Mouse (Mus musculus) cerebellum, adult 2 months (tissue): ENCODE measurements around the gene Pth1r.

Source experiments
- CTCF ChIP-seq: fragments of 200-500 bp; IDR thresholded peaks from 2 replicates; pipeline ENCODE4 v1.5.1; 2011; ENCODE audit warnings: low read depth, mild to moderate bottlenecking, control low read depth, low read length, moderate library complexity, borderline replicate concordance; ENCODE audit not compliant: insufficient read depth
- POLR2A ChIP-seq: fragments of 200-500 bp; IDR thresholded peaks from 2 replicates; pipeline ENCODE4 v1.6.1; 2011; ENCODE audit warnings: low read length, control low read depth, borderline replicate concordance; ENCODE audit not compliant: insufficient read depth

GRCm38 (mm10) chr9:110742951-110743455, 3.9 kb downstream of the Pth1r start:
- TF ChIP-seq CTCF = no peak
- no peak for TF ChIP-seq POLR2A
